Mouse (Mus musculus): ENCODE data around the gene Gm20683.

DNA sequence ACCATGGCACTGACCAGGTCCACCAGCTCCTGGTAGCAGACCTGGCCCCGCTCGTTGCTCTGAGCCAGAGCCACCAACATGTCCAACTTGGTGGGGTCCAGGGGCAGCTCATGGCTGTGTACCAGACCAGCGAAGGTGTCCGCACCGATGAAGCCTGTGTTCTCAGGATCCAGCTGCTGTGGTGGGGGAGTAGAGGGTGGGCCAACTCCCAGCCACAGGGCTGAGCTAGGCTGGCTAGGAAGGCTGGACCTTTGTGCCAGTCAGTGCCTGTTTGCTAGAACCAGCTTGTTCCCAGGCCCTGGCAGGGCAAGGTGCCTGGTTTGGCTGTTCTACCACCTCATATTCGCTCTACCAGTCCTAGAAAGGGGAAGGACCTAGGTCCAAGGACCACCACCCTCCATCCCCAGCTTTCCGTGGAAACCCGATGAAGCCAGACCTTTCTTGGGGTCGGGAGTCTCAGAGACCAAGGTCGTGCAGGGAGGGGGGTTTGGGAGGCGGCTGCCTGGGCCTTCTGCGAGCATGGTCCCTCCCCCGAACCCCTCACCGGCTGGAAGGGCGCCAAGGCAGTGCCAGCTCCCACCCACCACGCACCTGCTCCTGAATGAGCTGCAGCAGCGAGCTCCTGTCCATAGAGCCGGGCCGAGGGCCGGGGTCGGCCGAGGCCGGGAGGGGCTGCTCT is 5.0 kb downstream of the Gm20683 start:
- TF ChIP-seq GABPA (IDR thresholded peaks at IDR 0.05; ENCODE audit: low read depth, low read length) (no peak), MXI1 (IDR thresholded peaks at IDR 0.05; ENCODE audit: low read depth, low read length) (no peak), TCF12 (IDR thresholded peaks at IDR 0.05; ENCODE audit: low read depth, low read length) (no peak), POLR2A (IDR thresholded peaks at IDR 0.05; ENCODE audit: control insufficient read depth in 1 of 2, insufficient read depth in 1 of 2, low read depth in 1 of 2, low read length in 2 of 2, poor library complexity in 1 of 2) (no peak; a peak in 2 of 4 replicates)
